Mouse (Mus musculus): ENCODE results near the gene Cd86.

The Cd86 gene

GRCm38 (mm10) chr16:36596671-36597410, 69.0 kb downstream of the Cd86 start:
- DNase-seq: peak; percentile 35

- DNase-seq: no peak
These were observed 76.0 kb downstream of the Cd86 start for GRCm38 (mm10) chr16:36589898-36590297.

DNA sequence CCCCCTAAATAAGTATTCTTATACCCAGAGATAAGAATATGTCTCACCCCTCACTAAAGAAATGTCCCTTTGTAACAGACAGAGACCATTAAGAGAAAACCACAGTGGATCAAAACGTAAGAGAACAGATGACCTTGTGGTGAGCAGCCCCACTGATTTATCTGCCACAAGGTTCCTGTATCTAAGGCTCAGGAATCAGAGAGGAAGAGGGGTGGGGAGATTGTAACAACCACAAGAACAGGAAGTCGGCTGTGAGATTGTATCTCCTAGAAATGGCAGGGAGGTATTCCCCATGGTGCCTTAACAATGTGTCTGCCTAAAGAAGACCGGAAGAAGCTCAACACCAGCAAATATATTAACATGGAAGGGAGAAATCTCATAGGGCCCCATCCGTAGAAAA, 77.9 kb downstream of the Cd86 start:
- DNase-seq: no peak

DNA sequence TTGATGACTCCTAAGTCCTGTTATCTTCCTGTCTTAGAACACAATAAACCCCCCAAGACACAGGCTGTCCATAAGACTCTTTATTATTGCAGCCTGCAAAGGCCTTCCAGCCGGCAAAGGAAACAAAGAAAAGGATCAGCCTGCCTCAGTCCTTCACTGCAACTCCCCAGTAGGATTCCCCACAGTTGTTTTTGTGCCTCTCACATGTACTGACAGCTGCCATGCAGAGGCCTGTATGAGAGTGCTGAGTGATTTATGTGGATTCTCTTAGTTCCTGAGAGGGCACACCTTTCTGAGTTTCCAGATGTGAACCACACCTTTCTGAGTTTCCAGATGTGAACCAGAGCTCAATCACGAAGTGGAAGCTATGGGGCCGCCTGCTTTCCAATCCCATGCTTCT, 83.8 kb downstream of the Cd86 start:
- no peak for DNase-seq

GRCm38 (mm10) chr16:36571942-36572341, 93.9 kb downstream of the Cd86 start:
- DNase-seq: no peak

GRCm38 (mm10) chr16:36561386-36562338, 104.2 kb downstream of the Cd86 start, which contains the start of gene Casr:
Gene Casr (minus strand): TSS chr16:36562141.
- DNase-seq: peak; percentile 36

DNA sequence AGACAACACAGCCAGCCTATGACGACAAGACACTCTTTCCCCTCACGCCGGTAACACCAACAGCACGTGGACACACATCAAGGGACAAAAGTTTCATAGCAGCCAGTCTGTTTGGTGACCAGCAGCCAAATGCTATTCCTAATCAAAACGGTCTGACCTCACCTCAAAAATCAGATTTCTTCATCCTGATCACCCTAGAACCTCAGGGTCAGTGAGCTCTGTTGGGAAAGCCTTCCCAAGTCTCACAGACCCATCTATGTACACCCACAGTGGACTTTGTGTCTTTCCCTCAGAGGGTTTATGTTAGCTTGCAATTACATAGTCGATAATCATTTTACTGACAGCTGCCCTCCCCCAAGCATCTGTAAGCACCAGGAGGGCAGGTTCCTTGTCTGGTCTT, 106.3 kb downstream of the Cd86 start:
- no peak for DNase-seq

- DNase-seq: no peak
These were observed 110.2 kb downstream of the Cd86 start for GRCm38 (mm10) chr16:36555672-36556165.

Measured in kidney, adult 18-20 months (tissue).